Mouse (Mus musculus) limb, embryonic 11.5 days (tissue): ENCODE measurements around the gene E130114P18Rik. TPM values are rescaled to one million over a fixed set of nuclear protein-coding genes. Genes with fewer than 3 reads are reported as not detected.

Experiments
- ATAC-seq: fragments of 200-750 bp; cut with Nextera tagmentation; 2 replicates; pipeline ENCODE4 v1.8.0; 2017; ENCODE audit warnings: low read depth; ENCODE audit not compliant: insufficient number of reproducible peaks, low FRiP score, low TSS enrichment
- DNase-seq: peaks from one replicate; pipeline ENCODE4 v3.0.0-alpha.2; 2015; ENCODE audit warnings: low spot score
- H3K27ac ChIP-seq: fragments of 300-500 bp; sonication (generic); replicated peaks from 2 replicates; pipeline ENCODE4 v1.5.1; 2014; ENCODE audit warnings: low read depth, mild to moderate bottlenecking, low read length
- H3K27me3 ChIP-seq: fragments of 300-500 bp; sonication (generic); 2 replicates; pipeline ENCODE4 v1.6.1; 2014; ENCODE audit warnings: mild to moderate bottlenecking, low read length, mixed read lengths; ENCODE audit not compliant: control insufficient read depth, insufficient read depth
- H3K36me3 ChIP-seq: fragments of 300-500 bp; sonication (generic); 2 replicates; pipeline ENCODE4 v1.6.1; 2014; ENCODE audit warnings: mild to moderate bottlenecking, low read length, moderate library complexity, mixed read lengths; ENCODE audit not compliant: control insufficient read depth, insufficient read depth
- H3K4me1 ChIP-seq: fragments of 300-500 bp; sonication (generic); 2 replicates; pipeline ENCODE4 v1.6.1; 2014; ENCODE audit warnings: low read length, mixed read lengths; ENCODE audit not compliant: control insufficient read depth, insufficient read depth
- H3K4me2 ChIP-seq: fragments of 300-500 bp; sonication (generic); 2 replicates; pipeline ENCODE4 v1.6.1; 2014; ENCODE audit warnings: low read depth, mild to moderate bottlenecking, moderate library complexity; ENCODE audit not compliant: severe bottlenecking
- H3K4me3 ChIP-seq: fragments of 300-500 bp; sonication (generic); 2 replicates; pipeline ENCODE4 v1.5.1; 2014; ENCODE audit warnings: low read depth, low read length
- H3K9ac ChIP-seq: fragments of 300-500 bp; sonication (generic); 2 replicates; pipeline ENCODE4 v1.6.1; 2014; ENCODE audit warnings: mild to moderate bottlenecking, low read length
- H3K9me3 ChIP-seq: fragments of 300-500 bp; sonication (generic); 2 replicates; pipeline ENCODE4 v1.6.1; 2016; ENCODE audit warnings: low read length; ENCODE audit not compliant: control insufficient read depth
- WGBS: fragments of 180-500 bp; shearing (Covaris S2); extraction: QIAGEN DNeasy Blood & Tissue Kit; methylation state at CpG from one replicate; pipeline ENCODE4 v1.1.7; 2014; 5-methylcytosine and 5-hydroxymethylcytosine counted together
- polyA plus RNA-seq: library from polyadenylated mRNA; unstranded; fragments of >200 nt; fragmentation: Nextera tagmentation; extraction: Ambion mirVana; gene quantifications from 2 replicates; pipeline ENCODE4 v1.2.1, GENCODE M21; 2014

The E130114P18Rik gene
- polyA plus RNA-seq, 1 experiment from 2014 or later: 10.1 TPM

DNA sequence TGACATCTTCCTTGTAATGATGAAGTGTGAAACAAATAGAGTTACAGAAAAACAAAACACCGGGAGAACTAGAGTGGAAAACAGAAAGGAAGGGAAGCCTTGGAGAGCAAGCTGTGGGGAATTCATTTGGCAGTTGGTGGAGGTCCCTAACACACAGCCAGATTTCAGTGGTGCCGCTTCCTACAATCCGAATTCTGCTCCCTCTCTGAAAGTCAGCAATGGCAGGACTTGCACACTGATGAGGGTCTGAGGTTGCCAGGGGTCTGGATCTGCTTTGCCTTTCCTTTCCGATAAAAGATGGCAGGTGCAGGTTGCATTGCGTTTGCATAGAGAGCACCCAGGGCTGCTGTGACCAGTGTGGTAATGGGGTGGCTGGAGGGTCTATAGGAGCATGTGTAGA, 18.1 kb upstream of the E130114P18Rik start:
- no peaks in the 10 kb centered on the region for H3K4me1 ChIP-seq
- no peak for ATAC-seq
- H3K9me3 ChIP-seq: no peaks in the 10 kb centered on the region

DNA sequence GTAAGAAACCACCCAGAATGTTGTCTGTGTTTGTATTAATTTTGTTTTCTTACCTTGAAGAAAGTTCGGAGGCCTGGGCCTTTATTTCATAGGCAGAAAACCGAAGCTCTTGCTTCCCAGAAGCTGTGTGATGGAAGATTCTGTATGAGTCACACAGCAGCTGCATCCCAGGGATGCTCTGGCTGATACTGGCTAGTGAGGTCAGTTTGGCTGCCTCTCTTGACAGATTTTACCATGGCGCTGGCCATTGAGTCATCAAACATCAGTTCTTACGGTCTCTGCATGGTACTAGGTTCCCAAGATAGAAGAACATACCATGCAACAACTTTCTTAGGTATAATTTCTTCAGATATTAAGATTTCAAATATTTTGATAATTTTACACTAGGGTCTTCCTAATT, 17.0 kb upstream of the E130114P18Rik start:
- H3K36me3 ChIP-seq: no peaks in the 10 kb centered on the region; the same call in 1 of the 2 replicates
- H3K27me3 ChIP-seq: no peaks in the 10 kb centered on the region
- no peak overlapping the region for H3K4me2 ChIP-seq
- H3K9ac ChIP-seq: no peak overlapping the region
- H3K4me1 ChIP-seq: no peaks in the 10 kb centered on the region
- DNase-seq: no peak
- ATAC-seq: no peak
- no peak overlapping the region for H3K27ac ChIP-seq
- 94% methylated on average over 4 of the region's 4 CpGs for WGBS
- no peak overlapping the region for H3K4me3 ChIP-seq
- no peaks in the 10 kb centered on the region for H3K9me3 ChIP-seq

More for the DNA sequence above, 18.1 kb upstream of the E130114P18Rik start:
- WGBS: 82% methylated on average over 5 of the region's 5 CpGs
- Histone ChIP-seq H3K9ac (no peak overlapping the region), H3K4me3 (no peak overlapping the region), H3K27ac (no peak overlapping the region), H3K4me2 (no peak overlapping the region), H3K36me3 (no peaks in the 10 kb centered on the region; the same call in 1 of the 2 replicates), H3K27me3 (no peaks in the 10 kb centered on the region)
- DNase-seq: no peak

DNA sequence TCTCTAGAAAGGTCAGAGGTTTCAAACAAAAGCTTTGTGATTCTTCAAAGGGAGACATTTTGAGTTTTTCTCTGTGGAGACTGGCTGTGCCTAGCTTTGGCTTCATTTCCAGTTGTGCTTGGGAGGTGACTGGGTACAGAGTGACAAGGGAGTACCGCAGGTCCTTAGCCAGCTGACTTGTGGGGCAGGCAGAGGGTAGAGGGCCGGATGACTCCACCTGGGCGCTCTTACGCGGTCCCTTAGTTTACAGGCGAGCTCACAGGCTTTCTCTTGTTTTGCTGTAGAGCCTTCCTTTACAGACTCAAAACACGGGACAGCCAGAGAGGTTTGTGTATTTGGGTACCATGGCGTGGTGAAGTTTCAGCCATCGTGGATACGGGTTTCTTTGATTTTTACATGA, 16.1 kb upstream of the E130114P18Rik start:
- H3K27ac ChIP-seq: no peak overlapping the region
- H3K4me1 ChIP-seq: no peaks in the 10 kb centered on the region
- no peak overlapping the region for H3K9ac ChIP-seq
- no peaks in the 10 kb centered on the region for H3K27me3 ChIP-seq
- DNase-seq (no peak), ATAC-seq (no peak)
- H3K4me3 ChIP-seq: no peak overlapping the region
- WGBS: 86% methylated on average over 10 of the region's 10 CpGs
- H3K9me3 ChIP-seq: no peaks in the 10 kb centered on the region
- peaks cover 2% of the 10 kb centered on the region; the same call in 1 of the 2 replicates for H3K36me3 ChIP-seq
- no peak overlapping the region for H3K4me2 ChIP-seq

DNA sequence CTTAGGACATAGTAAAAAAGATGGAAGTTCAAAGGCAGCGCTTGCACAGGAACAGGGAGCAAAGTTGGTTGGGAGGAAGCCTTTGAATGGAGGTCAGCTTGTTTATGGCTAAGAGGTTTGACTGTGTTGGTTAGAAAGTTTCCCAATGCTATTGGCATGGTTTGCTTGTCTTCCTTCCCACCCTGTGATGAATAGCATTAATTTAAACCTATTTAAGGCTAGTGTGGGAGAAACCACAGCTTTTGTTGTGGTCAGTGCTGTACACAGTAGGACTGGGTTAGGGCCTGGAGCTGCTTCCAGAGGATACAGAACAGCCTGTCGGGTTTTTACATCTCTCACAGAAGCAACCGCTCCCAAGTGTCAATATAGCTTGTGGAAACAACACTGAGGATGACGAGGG, 10.7 kb upstream of the E130114P18Rik start:
- no peak overlapping the region for H3K4me3 ChIP-seq
- no peaks in the 10 kb centered on the region for H3K27me3 ChIP-seq
- peaks cover 4% of the 10 kb centered on the region; the same call in 1 of the 2 replicates for H3K36me3 ChIP-seq
- H3K9ac ChIP-seq: no peak overlapping the region
- no peak overlapping the region for H3K27ac ChIP-seq
- no peak for DNase-seq
- WGBS: 78% methylated on average over 4 of the region's 4 CpGs
- ATAC-seq: no peak
- no peaks in the 10 kb centered on the region for H3K4me1 ChIP-seq
- no peak overlapping the region for H3K4me2 ChIP-seq
- H3K9me3 ChIP-seq: no peaks in the 10 kb centered on the region

DNA sequence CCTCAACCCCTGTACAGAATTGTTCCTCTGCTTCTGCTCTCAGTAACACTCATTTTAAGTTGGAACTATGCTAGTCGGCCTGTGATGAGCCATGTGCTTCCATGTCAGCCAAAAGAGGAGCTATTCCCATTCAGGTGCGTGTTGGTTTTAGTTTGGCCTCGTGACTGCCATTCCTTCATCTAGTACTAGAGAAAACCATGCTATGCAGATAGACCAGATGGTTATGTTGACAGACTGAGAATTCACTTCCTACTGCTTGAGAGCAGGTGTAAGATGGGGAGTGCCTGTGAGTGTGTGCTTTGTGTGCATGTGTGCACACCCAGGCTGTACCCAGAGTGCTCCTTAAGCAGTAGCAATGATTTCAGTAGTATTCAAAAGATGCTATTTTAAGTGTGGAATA, 9.6 kb upstream of the E130114P18Rik start:
- Histone ChIP-seq H3K9me3 (no peaks in the 10 kb centered on the region), H3K27me3 (no peaks in the 10 kb centered on the region), H3K27ac (no peak overlapping the region), H3K4me3 (no peak overlapping the region), H3K9ac (no peak overlapping the region), H3K4me2 (no peak overlapping the region), H3K4me1 (no peaks in the 10 kb centered on the region), H3K36me3 (peaks cover 8% of the 10 kb centered on the region)
- WGBS: 74% methylated on average over 3 of the region's 3 CpGs
- DNase-seq (no peak), ATAC-seq (no peak)

DNA sequence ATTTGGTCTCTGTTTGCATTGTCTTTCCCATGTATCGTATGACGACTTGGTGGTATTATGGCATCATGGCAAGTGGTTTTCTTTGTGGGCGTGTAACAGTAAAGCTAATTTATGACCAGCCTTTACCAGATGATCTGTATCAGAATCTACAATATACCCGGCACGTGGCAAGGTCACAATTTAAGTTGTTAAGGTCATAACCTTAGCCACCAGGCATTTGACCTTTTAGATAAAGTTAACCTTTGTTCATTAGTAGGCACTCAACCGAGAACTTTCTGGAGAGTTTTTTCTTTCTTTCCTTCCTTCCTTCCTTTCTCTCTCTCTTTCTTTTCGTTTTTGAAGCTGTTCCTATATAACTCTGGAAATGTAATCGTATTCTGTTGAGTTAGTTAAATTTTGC, 8.7 kb upstream of the E130114P18Rik start:
- no peaks in the 10 kb centered on the region for H3K4me1 ChIP-seq
- no peaks in the 10 kb centered on the region for H3K27me3 ChIP-seq
- H3K27ac ChIP-seq: no peak overlapping the region
- ATAC-seq (no peak), DNase-seq (no peak)
- no peak overlapping the region for H3K9ac ChIP-seq
- no peak overlapping the region for H3K4me3 ChIP-seq
- 32% methylated on average over 8 of the region's 8 CpGs for WGBS
- H3K4me2 ChIP-seq: no peak overlapping the region
- no peaks in the 10 kb centered on the region for H3K9me3 ChIP-seq
- peaks cover 8% of the 10 kb centered on the region for H3K36me3 ChIP-seq

DNA sequence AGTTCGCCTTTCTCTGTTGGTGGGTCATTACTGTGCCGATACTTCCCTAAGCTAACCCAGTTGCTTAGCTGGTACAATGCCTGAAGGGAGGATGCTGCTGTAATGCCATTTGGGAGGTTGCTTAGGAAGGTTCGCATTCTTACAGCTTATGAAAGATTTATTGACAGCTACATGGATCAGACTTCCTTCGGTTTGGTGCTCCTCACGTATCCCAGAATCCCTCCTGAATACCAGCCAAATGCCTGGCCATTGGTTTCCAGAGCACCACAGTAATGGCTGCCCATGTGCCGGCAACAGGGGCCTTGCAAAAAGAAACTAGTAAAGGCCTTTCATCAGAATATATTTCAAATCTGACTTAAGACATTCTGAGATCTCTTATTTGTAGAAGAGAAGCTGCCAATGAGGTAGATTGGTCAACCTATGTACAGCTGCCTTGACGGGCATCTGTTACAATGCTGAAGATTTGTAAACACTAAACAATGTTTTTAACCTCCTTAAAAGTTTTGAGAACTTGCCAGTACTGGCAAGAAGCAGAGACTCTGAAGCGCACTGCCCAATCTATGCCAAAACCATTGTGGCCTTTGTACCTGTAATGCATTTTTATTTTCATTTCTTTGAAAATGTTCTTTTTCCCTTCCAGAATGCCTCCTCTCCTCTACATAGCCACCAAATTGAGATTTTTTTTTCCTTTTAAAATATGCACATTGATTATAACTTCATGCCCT, 7.8 kb upstream of the E130114P18Rik start:
- Histone ChIP-seq H3K36me3 (peaks cover 8% of the 10 kb centered on the region), H3K4me1 (no peaks in the 10 kb centered on the region), H3K9ac (no peak overlapping the region), H3K27me3 (no peaks in the 10 kb centered on the region), H3K4me3 (no peak overlapping the region), H3K27ac (no peak overlapping the region), H3K4me2 (no peak overlapping the region), H3K9me3 (no peaks in the 10 kb centered on the region)
- no peak for ATAC-seq
- WGBS: 83% methylated on average over 8 of the region's 8 CpGs
- DNase-seq: no peak

DNA sequence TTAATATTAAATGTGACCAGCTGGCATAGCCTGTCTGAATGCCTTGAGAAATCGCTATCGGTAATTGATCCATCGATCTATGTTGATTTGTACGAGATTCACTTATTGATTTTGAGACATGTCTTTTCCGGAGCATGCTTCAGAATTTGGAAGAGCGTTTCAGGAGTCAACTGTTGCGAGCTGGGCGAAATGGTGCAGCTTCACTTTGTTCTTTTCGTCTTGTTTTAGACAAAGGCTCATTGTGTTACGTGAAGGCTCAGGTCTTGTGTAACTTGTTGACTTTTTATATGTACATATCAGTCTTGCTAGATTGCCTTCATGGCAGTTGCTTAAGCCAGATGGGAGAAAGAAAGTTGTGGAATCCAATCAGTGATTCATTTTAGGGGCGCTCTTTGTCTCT, 6.4 kb upstream of the E130114P18Rik start:
- H3K4me2 ChIP-seq: no peak overlapping the region
- H3K4me3 ChIP-seq: no peak overlapping the region
- H3K9ac ChIP-seq: no peak overlapping the region
- H3K4me1 ChIP-seq: peaks cover 3% of the 10 kb centered on the region; the same call in 1 of the 2 replicates
- ATAC-seq (no peak), DNase-seq (no peak)
- WGBS: 91% methylated on average over 11 of the region's 11 CpGs
- peaks cover 6% of the 10 kb centered on the region for H3K36me3 ChIP-seq
- no peaks in the 10 kb centered on the region for H3K27me3 ChIP-seq
- no peaks in the 10 kb centered on the region for H3K9me3 ChIP-seq
- H3K27ac ChIP-seq: no peak overlapping the region
